Mouse (Mus musculus): ENCODE measurements around the gene Trem3. TPM values are rescaled to one million over a fixed set of nuclear protein-coding genes. Genes with fewer than 3 reads are reported as not detected.

The Trem3 gene
- 0.75 and 1.8 TPM in 2 replicates for polyA plus RNA-seq (2012; ENCODE audit: low replicate concordance)

GRCm38 (mm10) chr17:48247221-48247928 is at the start of gene Trem3:
Gene Trem3 (plus strand): TSS chr17:48247777.

GRCm38 (mm10) chr17:48232518-48232917 is 15.1 kb upstream of the Trem3 start, which contains the start of gene Trem1:
Gene Trem1 (plus strand): TSS chr17:48232768.

GRCm38 (mm10) chr17:48263741-48264362 is 16.3 kb downstream of the Trem3 start, which contains the start of gene Treml4:
Gene Treml4 (plus strand): TSS chr17:48264295.

GRCm38 (mm10) chr17:48299203-48299602 is 51.6 kb downstream of the Trem3 start, which contains the start of gene Treml2:
Gene Treml2 (plus strand): TSS chr17:48299498.

Other genes starting within 250 kb of the Trem3 start
- not detected in 2 replicates for gene 1700122O11Rik, start 209.5 kb upstream of the Trem3 start, polyA plus RNA-seq (2012; ENCODE audit: low replicate concordance)
- not detected in 2 replicates for gene 1700067P10Rik, start 158.5 kb upstream of the Trem3 start, polyA plus RNA-seq (2012; ENCODE audit: low replicate concordance)
- 0.03 and 0.31 TPM in 2 replicates for gene 9830107B12Rik, start 101.5 kb upstream of the Trem3 start, polyA plus RNA-seq (2012; ENCODE audit: low replicate concordance)
- 0.54 and 0.85 TPM in 2 replicates for gene A530064D06Rik, start 80.5 kb upstream of the Trem3 start, polyA plus RNA-seq (2012; ENCODE audit: low replicate concordance)
- 0.43 and 1.0 TPM in 2 replicates for gene Trem1, start 15.0 kb upstream of the Trem3 start, polyA plus RNA-seq (2012; ENCODE audit: low replicate concordance)
- gene Treml4, start 16.5 kb downstream of the Trem3 start, polyA plus RNA-seq (2012; ENCODE audit: low replicate concordance): 14.8 and 17.4 TPM in 2 replicates
- gene Treml2, start 51.7 kb downstream of the Trem3 start, polyA plus RNA-seq (2012; ENCODE audit: low replicate concordance): 16.1 and 25.4 TPM in 2 replicates
- gene B430306N03Rik, start 68.4 kb downstream of the Trem3 start, polyA plus RNA-seq (2012; ENCODE audit: low replicate concordance): 4.7 and 8.4 TPM in 2 replicates
- gene Trem2, start 98.6 kb downstream of the Trem3 start, polyA plus RNA-seq (2012; ENCODE audit: low replicate concordance): 1.2 and 3.8 TPM in 2 replicates
- 1.1 and 1.6 TPM in 2 replicates for gene Treml1, start 112.1 kb downstream of the Trem3 start, polyA plus RNA-seq (2012; ENCODE audit: low replicate concordance)
- 28.7 and 34.9 TPM in 2 replicates for gene Nfya, start 162.1 kb downstream of the Trem3 start, polyA plus RNA-seq (2012; ENCODE audit: low replicate concordance)
- gene Oard1, start 162.2 kb downstream of the Trem3 start, polyA plus RNA-seq (2012; ENCODE audit: low replicate concordance): 1.1 and 6.0 TPM in 2 replicates
- 0.60 TPM in 1 of 2 replicates, not detected in the other for gene Apobec2, start 185.2 kb downstream of the Trem3 start, polyA plus RNA-seq (2012; ENCODE audit: low replicate concordance)
- 22.7 TPM in 1 of 2 replicates, not detected in the other for gene Tspo2, start 203.7 kb downstream of the Trem3 start, polyA plus RNA-seq (2012; ENCODE audit: low replicate concordance)
- 3.0 and 6.0 TPM in 2 replicates for gene Unc5cl, start 207.1 kb downstream of the Trem3 start, polyA plus RNA-seq (2012; ENCODE audit: low replicate concordance)